Mouse (Mus musculus) thymus, postnatal 25 days (tissue): ENCODE results near the gene Crygs.
"Not testable (repeated sequence)": the region's sequence is repeated elsewhere in the genome, so short reads cannot be mapped to it uniquely, and the experiment has no call there.

Experiments used
- DNase-seq: peaks from one replicate; pipeline ENCODE4 v3.0.0; 2022

Gene Crygs

DNA sequence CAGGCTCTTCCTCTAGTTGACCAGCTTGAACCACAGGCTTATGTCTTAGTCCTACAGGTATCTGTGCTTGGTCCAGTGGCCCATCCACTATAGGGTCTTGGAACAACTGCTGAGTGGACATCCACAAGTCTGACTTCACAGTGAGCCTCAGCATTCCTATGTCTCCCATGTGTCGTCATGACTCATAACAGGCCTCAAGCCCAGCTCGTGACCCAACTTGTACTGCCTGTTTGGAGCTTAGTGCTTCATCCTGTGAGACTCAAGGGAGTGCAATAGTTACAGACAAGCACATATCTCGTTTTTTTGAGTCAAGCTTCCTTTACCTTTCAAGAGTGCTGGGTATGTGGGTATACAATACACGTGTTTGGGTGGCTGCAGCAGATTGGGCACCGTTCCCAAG, 28.7 kb downstream of the Crygs start:
- DNase-seq, result no peak

- no peak for DNase-seq
These were observed 32.0 kb downstream of the Crygs start for GRCm38 (mm10) chr16:22779228-22779835.

DNA sequence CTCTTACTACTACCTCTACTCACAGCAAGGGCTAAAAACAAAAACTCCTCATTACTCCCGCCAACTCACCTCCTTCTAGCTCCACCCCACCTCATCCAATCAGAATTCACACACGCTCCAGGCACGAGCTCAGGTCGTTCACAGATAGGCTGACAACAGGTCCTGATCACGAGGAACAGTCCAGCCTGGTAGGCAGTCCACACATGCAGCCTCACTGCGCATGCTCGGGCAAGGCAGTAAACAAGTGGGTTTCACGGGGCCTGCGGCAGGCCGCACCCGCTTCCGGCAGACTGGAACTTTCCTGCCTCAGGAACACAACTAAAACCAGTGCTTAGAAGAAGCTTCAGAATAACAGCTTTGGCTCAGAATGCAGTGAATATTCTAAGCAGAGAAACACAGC, 33.1 kb downstream of the Crygs start:
- not testable (repeated sequence) for DNase-seq

DNA sequence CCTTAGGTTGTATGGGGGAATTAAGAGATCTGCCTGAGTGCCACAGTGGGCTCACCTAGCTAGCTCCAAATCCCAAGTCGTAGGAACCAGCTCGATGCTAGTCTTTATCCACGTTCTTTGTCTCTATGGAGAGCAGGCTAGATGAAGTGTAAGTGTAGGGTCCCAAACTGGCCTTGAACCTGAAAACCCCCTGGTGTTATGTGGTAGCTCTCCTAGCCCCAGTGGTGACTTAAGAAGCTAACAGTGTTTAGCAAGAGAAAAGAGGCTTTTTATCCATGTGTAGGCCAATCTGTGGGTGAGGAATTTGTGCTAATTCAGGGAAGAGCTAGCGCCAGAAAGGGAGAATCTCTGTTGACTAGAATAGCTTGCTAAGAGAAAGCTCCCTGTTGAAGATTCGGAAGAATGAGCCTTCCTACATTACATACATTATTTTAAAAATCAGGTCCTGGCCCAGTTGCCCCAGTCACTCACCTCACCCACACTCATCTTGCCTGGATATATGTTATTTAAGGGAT, 35.8 kb downstream of the Crygs start:
- no peak for DNase-seq

GRCm38 (mm10) chr16:22768661-22769060, 42.7 kb downstream of the Crygs start:
- no peak for DNase-seq

GRCm38 (mm10) chr16:22767405-22767804, 44.0 kb downstream of the Crygs start:
- no peak for DNase-seq

DNA sequence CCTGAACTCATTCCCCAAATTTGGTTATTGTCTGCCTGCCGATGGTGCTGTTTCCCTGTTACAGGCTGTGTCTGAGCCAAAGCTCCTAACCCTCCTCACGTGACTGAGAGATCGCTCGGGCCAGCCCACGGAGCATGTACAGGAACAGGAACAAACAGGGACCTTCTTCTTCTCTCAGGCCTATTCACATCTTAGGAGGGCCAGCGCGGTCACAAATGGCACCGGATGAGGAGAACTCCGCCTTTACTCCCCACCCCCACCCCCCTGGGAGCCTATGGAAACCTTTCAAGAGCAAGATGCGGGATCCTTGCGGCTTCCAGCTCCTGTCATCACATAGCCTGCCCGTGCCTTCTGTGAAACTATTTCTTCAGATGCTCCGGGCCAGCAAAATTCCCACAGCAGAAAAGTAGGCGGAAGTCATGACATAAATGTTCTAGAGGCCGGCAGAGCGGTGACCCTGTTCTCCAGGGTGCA, 44.6 kb downstream of the Crygs start:
- DNase-seq, result no peak

- DNase-seq, result no peak
These were observed 45.8 kb downstream of the Crygs start for GRCm38 (mm10) chr16:22765531-22765930.
